Mouse (Mus musculus): Measurements from ENCODE around the gene Cdk15. TPM values are rescaled to one million over a fixed set of nuclear protein-coding genes. Genes with fewer than 3 reads are reported as not detected.

Cdk15 gene
- total RNA-seq, 2 experiments from 2014 or later, result not detected

DNA sequence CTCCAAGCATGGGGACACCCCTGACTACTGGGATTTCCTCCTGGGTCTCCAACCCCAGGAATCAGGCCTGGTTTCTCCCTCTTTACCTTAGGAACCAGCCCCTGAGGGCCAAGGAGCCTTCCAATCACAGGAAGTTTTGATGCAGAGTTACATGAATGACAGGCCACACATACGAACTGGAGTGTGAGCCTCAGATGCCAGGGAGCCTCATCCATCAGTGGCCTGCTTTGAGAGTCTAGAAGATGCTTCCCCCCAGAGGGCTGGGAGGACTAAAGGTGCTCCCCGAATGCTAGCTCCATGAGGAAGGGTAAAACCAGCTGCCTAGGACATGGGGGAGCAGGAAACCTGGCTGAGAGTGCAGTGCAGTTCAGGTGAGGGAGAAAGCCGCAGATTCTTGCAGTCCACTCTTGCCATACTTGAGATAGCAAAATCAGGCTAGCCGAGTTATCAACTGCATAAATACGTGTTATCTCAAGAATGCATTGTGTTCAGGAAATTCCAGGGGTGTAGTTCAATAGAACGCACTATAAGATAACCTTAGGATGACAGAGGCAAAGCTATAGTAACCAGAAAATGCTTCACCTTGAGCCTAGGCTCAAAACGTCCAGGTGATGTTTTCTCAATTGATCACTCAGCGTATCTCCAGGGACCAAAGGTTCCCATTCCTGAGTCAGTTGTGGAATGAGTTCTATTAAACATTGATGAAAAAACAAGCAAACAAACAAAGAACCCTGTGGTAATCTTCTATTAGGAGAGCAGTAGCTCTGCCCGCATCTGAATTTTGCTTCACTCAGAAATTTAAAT, 64.6 kb downstream of the Cdk15 start:
- 0 out of 2 replicates have a peak, but pooled peaks have one; percentile 4 for ATAC-seq (replicated peaks; ENCODE audit: poor library complexity)

DNA sequence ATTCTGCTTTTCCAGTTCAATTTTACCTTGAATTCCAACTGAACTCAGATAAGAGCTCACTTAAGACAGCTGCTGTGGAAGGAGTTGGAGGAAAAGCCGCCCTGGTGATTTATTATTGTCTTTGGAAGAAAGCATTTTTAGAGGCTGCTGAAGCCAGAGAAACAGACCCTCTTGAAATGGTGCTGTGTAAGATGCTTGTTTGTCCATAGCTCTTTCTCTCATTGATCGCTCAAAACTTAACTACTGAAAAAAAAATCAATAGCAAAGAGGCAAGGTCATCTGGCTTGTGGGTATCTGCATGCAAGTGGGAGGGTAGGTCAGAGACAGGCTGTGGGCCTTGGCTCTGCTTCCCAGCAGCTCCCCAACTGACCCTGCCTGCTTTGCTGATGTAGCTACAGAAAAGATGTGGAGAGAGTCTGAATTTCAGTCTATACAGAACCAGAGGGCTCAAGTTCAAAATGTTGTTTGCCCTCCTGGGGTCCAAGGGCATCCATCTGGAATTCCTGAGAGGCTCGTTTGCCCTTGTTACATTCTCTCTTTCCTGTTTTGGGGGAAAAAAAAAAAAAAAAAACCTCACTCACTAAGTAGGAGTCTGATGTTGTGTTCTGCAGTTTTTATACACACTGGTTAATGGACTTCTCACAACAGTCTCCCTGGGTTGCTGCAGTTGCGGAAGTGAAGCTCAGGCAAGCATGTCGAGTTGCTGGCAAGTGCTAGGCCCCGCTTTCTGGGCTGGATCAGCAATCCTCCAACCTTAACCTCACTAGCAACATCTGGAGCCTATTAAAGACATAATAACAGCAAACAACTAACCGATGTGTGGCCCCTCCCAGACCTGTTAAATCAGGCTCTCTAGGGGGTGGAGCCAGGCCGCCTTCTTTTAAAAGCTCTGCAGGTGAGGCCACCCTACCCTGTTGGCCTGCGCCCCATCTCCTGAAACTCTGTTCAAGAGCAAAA, 65.5 kb downstream of the Cdk15 start:
- ATAC-seq (replicated peaks; ENCODE audit: poor library complexity), result no peak

DNA sequence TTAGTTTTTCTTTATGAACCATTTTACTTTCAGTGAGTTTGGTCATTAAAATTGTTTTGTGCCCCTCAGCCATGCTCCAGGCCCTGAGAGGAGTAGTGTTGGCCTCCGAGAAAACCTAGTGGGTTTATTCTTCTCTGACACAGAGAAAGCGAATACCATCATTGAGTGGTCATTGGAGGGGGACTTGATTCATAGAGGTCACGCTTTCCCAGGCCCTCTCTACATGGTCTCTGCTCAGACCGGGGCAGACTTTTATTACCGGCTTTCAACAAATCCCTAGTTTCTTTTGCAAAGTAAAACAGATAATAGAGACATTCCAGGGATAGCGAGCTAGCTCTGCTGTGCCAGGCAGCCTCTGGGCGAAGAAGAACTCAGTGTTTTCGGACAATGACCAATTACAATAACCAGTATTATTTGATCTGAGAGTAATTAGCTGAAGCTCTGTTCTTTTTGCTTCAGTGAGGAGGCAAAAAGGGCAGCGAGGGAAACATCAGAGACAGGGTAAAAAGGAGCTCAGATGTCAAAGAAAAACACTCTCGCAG, 70.2 kb downstream of the Cdk15 start:
- ATAC-seq (replicated peaks; ENCODE audit: poor library complexity), result no peak

DNA sequence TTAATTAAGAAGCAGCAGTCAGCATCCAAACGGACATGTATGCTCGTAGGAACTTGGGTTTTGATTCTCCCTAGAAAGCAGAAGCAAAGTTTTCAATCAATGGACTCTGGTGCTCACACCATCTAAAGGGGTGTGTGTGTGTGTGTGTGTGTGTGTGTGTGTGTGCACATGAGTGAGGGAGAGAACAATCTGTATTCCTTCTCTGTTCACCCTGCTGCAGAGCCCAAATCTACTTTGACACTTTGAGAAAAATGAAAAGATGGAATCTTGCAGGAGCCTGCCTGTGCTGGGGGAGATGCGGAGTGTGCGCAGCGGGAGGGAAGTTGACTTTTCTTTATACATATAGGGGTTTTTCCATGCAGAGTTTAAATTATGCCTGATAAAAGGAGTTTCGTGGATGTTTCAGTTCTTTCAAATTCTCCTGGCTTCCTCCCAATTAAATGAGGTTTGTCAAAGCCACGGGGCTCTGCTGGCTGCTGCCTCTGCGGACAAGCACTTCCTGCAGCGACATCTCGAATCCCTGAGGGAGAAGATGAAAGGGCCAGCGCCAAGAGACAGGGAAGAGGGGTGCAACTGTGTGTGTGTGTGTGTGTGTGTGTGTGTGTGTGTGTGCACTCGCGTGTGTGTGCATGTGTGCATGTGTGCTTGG, 76.2 kb downstream of the Cdk15 start:
- 0 out of 2 replicates have a peak, but pooled peaks have one; percentile 31 for ATAC-seq (replicated peaks; ENCODE audit: poor library complexity)

DNA sequence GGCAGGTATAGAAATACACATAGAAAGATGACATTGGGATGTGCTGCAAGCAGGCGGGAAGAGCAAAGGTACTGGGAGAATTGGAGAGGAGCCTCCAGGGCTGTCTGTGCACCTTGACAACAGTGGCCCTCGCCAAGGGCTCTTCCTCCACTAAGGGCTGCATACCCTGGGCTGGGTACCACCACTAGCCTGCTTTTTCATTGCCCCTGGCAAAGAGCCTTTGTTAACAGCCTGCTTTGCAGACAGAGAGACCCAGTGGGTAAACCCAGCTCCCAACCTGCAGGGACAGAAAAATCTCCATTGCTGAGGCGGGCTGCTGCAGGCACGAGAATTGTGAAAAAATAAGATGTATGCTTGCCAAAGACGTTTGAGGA, 76.7 kb downstream of the Cdk15 start:
- no peak for ATAC-seq (replicated peaks; ENCODE audit: poor library complexity)

DNA sequence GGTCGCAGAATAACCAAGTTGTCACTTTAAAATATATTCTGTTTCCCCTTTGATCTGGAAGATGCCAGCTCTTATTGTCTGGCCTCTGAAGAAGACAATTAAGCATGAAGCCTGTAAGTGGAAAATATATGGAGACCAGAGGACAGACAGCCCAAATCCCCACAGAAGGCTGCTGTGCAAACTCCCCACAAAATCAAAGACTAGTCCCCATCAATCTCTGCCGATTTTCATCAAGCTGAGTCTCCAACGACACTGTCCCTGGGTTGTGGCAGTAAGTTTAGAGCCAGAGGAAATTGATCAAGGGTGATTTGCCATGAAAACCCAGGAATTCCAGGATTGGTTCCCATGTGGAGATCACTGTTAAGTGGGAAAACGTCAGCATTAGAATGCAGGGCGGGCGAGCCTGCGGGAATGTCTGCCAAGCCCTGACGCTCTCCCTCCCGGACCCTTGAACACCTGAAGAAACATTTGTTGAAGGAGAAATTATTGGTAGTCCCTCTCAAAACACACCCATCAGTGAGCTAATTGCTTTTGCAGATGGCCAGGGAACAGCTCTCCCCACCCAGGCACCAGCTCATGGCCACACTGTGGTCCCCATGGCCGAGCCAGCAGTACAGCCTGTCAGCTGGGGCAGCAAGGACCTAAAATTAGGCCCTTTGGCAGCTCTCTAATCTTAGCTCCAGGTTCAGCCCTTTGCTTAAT, 77.3 kb downstream of the Cdk15 start:
- ATAC-seq (replicated peaks; ENCODE audit: poor library complexity), result no peak

DNA sequence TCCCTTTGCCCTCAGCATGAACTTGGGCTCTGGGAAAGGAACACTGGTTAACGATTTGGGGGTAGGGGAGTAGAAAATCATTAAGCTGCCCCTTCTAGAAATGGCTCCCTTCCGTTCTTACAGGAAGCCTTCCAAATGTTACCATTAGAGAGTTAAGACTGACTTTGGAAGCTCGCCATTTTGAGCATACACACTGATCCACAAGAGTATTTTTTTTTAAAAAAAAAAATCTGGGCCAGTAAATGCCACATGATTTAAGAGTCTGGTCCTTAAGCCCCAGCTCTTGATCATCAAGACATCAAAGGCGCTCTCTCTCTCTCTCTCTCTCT, 77.8 kb downstream of the Cdk15 start:
- ATAC-seq (replicated peaks; ENCODE audit: poor library complexity), result no peak

DNA sequence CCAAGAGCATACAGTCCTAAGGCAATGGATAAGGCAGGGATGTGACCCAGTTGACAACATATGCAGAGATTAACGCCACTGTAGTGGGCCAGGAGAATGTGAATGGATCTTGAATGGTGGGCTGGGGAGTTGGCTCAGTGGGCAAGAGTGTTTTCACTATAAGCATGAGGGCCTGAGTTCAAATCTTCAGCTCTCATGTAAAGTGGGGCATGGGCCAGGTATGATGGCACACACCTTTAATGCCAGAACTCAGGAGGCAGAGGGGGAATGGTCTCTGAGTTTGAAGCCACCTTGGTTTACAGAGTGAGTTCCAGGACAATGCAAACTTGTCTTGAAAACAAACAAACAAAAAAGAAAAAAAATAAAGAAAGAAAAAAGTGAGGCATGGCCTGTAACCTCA, 79.5 kb downstream of the Cdk15 start:
- no peak for ATAC-seq (replicated peaks; ENCODE audit: poor library complexity)

DNA sequence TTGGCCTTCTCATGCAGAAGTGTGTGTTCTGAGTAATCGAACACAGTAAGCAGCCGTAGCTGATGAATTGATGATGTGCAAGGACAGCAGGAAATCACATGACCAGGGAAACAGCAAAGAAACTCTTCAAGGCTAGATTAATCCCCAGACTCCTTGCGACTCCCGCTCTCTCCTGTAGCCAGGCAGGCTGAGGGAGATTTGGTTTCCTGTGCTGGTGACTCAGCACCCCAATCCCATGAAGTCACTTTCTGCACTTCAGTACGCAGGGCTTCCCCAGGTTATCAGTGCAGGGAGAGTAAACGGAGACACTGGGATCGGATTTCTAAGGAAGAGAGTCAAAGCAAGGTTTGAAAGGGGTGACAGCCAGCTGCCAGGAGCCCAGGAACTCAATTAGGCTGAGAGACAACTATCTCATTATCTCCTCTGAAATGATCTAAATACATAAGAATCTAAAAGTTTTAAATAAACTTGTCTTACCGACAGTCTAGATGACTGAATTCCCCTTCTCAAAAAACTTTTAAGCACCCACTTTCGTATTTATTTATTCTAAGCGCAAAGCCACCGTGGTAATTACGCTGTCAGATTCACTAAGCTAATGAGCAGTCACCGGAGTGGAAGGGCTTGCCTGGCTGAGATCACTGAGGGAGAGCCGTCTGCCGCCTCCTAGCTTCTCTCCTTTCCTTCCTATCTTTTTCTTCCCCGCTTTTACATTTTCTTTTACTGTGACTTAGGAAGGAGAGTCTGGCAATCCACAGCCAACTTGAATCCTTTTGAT, 84.3 kb downstream of the Cdk15 start:
- ATAC-seq (replicated peaks; ENCODE audit: poor library complexity), result no peak

DNA sequence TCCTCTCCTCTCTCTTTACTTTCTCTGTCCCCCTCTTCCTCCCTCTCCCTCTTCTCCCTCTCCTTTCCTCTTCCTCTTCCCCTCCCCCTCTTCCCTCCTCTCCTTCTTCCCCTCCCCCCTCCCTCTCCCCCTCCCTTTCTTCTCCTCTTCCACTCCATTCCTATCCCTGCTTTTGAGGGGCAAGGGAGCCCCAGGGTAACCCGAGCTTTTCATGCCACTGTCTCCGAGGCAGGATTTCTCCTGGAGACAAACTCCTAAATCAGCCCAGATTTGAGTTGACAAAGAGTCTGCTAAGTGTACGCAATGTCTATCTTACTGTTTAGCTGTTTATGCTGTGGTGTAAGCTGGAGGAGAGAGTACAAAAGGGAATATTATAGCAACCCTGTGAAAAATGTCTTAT, 85.0 kb downstream of the Cdk15 start:
- ATAC-seq (replicated peaks; ENCODE audit: poor library complexity), result no peak

DNA sequence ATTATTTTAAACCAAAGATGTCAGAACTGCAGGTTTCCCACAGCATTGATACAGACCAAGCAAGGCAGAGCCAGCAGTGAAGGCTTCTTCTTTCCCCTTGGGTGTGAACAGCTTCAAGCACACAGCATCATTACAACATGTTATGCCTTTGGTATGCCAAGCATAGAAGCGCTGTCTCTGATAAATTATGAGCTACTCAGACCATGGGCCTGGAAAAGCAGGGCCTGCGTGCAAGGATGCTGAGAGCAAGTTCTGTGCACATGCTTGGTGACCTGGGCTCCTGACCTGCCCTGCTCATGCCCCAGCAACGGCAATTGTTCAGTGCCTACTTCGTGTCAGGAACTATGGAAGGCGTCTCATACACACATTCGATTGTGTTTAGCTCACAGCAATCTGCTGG, 85.4 kb downstream of the Cdk15 start:
- ATAC-seq (replicated peaks; ENCODE audit: poor library complexity), result no peak

DNA sequence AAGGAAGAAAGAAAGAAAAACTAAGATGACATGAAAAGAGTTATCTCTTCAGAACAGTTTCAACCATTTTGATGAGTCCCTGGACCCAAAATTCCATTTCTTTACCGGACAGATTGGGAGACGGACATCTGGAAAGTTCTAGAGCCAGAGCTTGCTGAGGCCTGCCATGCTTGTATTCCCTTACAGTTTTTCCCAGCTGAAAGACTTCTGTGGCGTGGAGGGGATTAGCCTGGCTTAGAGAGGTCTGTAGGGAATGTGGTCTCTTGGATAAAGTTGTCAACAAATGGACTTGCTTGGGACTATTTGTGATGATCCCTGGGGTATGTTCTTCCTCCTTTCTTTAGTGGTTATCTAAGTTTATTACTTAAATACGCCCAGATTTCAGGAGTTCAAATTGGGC, 96.0 kb downstream of the Cdk15 start:
- ATAC-seq (replicated peaks; ENCODE audit: poor library complexity), result no peak

DNA sequence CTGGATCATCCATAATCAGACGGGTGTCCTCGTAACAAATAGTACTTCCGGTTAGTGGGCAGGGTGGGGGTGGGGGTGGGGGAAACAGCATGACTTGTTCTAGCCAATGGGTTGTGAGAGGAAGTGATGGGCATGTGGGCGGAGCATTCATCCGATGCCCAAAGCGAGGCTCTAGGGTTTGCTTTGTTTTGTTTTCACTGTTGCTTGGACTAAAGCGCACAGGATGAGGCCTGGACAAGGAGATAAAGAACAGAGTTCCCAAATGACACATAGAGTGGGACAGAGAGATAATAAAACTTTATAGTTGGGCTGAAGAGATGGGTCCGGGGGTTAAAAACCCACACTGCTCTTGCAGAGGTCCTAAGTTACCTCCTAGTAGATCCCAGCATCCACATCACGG, 98.7 kb downstream of the Cdk15 start:
- peak; percentile 85 for ATAC-seq (replicated peaks; ENCODE audit: poor library complexity)

DNA sequence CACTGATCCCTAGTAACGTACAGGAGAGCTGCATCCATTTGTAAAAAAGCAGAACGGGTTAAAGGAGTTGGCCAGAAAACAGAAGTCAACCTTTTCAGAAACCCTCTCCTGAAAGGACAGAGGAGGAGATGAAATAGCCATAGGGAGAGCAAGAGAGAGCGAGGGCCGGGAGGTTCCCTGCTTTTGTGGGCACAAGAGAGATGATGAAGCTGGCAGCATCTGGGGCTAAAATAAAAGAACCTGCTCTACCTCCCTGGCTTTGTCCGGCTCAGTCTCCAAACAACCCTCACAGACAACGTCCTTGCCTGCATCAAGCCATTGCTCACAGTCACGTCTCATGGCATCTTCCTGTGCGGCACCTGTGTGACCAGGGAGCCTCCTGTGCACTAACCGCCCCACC, 102.4 kb downstream of the Cdk15 start:
- no peak for ATAC-seq (replicated peaks; ENCODE audit: poor library complexity)

DNA sequence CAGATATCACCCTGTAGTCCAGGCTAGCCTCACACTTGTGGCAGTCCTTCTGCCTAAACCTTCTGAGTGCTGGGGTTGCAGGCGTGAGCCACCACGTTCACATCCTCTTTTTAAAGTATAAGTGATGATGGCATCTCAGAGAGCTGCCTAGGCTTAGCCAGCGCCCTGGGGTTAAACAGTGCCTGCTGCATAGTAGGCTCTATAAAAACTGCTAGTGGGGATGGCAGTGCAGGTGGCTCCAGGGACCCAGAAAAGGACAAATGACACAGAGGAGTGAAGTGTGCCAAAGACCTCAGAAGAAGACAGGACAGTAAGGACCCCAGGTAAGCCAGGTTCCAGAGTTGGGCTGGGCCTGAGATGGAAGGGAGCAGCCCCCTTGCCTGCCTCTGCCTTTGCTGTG, 104.1 kb downstream of the Cdk15 start:
- ATAC-seq (replicated peaks; ENCODE audit: poor library complexity), result no peak

DNA sequence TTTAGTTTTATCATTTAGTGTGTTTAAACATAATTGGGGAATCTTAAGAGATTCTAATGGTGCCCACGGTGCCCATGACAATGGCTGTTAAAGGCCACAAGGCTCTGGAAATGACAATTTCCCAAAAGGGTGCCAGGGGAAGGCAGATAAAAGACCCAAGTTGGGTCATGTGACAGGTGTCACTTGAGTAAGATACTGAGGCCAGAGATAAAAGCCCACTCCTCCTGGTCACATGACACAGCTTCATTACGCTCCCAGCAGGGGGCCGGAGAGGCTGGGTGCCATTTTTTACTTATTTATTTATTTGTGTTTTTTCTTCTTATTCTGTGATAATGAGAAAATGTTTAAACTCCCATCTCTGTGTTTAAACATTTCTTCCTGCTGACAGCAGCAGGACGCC, 104.8 kb downstream of the Cdk15 start:
- ATAC-seq (replicated peaks; ENCODE audit: poor library complexity), result peak; percentile 48; the same call in 1 of the 2 replicates

DNA sequence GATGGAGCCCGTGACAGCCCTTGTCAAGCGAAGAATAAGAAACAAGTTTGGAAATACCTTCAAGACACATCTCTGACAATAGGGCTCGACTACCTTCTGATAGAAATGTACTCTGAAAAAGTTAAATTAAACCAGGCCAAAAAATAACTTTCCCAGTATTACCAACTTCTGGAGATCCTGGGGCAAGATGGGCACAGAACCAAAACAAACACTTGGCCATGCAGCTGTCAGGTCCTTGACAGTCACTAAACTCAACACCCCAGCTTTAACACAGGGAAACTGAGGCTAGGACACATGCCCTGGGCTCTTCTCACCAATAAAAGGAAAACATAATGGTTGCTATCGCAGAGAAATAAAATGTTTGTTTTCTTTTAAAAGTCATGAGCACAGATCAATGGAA, 105.3 kb downstream of the Cdk15 start:
- ATAC-seq (replicated peaks; ENCODE audit: poor library complexity), result no peak

DNA sequence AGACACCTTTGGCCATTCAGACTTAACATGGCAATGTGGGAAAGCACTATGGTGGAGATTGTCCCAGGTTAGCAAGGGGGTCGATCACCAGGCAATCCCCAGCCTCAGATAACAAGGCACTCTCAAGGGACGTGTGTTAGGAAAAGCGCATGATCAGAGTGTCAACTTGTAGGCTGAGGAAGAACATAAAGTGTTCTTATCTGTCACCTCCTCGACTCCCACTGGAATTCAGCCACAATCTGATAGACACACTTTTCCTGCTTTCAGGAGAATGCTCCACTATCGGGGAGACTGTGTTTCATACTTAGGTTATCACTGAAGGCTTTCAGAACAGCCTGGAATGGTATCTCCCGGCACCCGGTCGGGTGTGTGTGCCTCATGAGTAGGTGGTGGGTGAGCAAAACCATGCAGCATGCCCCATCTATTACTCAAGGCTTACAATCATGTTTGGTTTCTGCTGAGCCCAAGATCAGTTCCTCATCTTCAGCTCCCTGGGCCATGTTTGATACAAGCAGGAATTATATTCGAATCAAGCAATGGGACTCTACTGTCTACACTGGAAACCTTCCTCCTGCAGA, 107.8 kb downstream of the Cdk15 start:
- ATAC-seq (replicated peaks; ENCODE audit: poor library complexity), result no peak

DNA sequence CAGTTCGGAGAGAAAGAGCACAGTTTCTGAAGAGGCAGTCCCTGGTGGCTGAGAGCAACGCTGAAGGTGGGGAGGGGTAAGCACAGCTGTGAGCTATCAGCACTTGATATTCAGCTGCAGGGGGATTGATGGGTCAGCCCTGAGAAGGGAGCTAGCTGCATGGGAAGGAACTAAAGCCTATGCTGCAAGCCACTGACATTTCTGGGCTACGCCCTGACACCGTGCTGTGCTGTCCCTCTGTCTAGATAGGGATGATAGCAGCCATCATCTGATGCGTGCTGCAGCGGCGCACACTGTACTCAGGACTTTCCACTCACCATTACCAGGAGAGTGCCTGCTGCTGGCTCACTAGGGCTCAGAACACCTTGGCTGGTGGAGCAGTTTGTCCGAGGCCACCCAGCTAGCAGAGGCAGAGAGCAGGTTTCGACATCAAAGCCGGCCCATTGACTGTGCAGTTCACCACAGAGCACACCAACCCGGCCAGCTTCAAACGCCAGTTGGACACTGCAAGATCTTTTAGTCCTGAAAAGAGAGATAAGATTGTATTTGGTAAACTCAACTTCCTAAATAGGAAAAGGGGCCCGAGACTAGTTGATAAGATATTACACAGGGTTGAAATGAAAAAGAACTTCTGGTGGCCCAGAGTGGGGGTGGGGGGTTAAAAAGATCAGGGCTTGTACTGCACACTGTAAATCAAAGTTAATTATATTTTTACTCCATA, 111.4 kb downstream of the Cdk15 start:
- peak; percentile 86 for ATAC-seq (replicated peaks; ENCODE audit: poor library complexity)

Data from megakaryocyte progenitor cell, adult 5-6 weeks (primary cell).